Mouse (Mus musculus) ES-Bruce4 (cell line): ENCODE measurements around the gene Gpr6.

ENCODE experiments used
- CTCF ChIP-seq: IDR thresholded peaks from one replicate; pipeline ENCODE4 v1.8.1; 2011; ENCODE audit warnings: low read depth, low read length
- POLR2A ChIP-seq: IDR thresholded peaks from one replicate; pipeline ENCODE4 v1.8.1; 2011; ENCODE audit warnings: low read length; ENCODE audit not compliant: insufficient read depth

GRCm38 (mm10) chr10:41038476-41038875 is 33.6 kb downstream of the Gpr6 start:
- TF ChIP-seq CTCF (no peak), POLR2A (no peak)
